Mouse (Mus musculus) embryonic facial prominence, embryonic 15.5 days (tissue): ENCODE measurements at regions not wholly inside any gene's neighbourhood (a gene's known extent, or its start where the extent isn't known, plus 50 kb on each side); places are given as distances from the start of the nearest gene placed in this dataset.

Experiments
- ATAC-seq: fragments of 200-750 bp; cut with Nextera tagmentation; 2 replicates; pipeline ENCODE4 v1.8.0; 2017; ENCODE audit warnings: low read depth, moderate TSS enrichment; ENCODE audit not compliant: insufficient number of reproducible peaks, low FRiP score, low TSS enrichment
- H3K27ac ChIP-seq: fragments of 300-500 bp; sonication (generic); replicated peaks from 2 replicates; pipeline ENCODE4 v1.5.1; 2015; ENCODE audit warnings: mild to moderate bottlenecking, inconsistent platforms
- H3K27me3 ChIP-seq: fragments of 300-500 bp; sonication (generic); 2 replicates; pipeline ENCODE4 v1.6.1; 2015; ENCODE audit warnings: inconsistent platforms
- H3K36me3 ChIP-seq: fragments of 300-500 bp; sonication (generic); 2 replicates; pipeline ENCODE4 v1.6.1; 2015; ENCODE audit warnings: mild to moderate bottlenecking, inconsistent platforms
- H3K4me1 ChIP-seq: fragments of 300-500 bp; sonication (generic); 2 replicates; pipeline ENCODE4 v1.6.1; 2015; ENCODE audit warnings: inconsistent platforms
- H3K4me2 ChIP-seq: fragments of 300-500 bp; sonication (generic); replicated peaks from 2 replicates; pipeline ENCODE4 v1.6.1; 2015; ENCODE audit warnings: mild to moderate bottlenecking, inconsistent platforms
- H3K4me3 ChIP-seq: fragments of 300-500 bp; sonication (generic); replicated peaks from 2 replicates; pipeline ENCODE4 v1.5.1; 2015; ENCODE audit warnings: mild to moderate bottlenecking, inconsistent platforms
- H3K9ac ChIP-seq: fragments of 300-500 bp; sonication (generic); 2 replicates; pipeline ENCODE4 v1.6.1; 2015; ENCODE audit warnings: inconsistent platforms
- H3K9me3 ChIP-seq: fragments of 300-500 bp; sonication (generic); replicated peaks from 2 replicates; pipeline ENCODE4 v1.6.1; 2016; ENCODE audit warnings: inconsistent platforms
- WGBS: fragments of 180-500 bp; shearing (Covaris S2); methylation state at CpG from one replicate; pipeline ENCODE4 v1.1.7; 2015; 5-methylcytosine and 5-hydroxymethylcytosine counted together

GRCm38 (mm10) chr14:100713592-100713991, 429.1 kb upstream of the Klf12 start:
- Histone ChIP-seq H3K4me2 (no peak overlapping the region), H3K27ac (no peak overlapping the region), H3K4me3 (no peak overlapping the region), H3K9ac (no peak overlapping the region), H3K4me1 (no peaks in the 10 kb centered on the region), H3K27me3 (no peaks in the 10 kb centered on the region), H3K36me3 (no peaks in the 10 kb centered on the region), H3K9me3 (no peaks in the 10 kb centered on the region)
- 85% methylated on average over 6 of the region's 6 CpGs for WGBS
- no peak for ATAC-seq

GRCm38 (mm10) chr14:100665361-100665955, 381.0 kb upstream of the Klf12 start:
- no peak for ATAC-seq
- no peak overlapping the region for H3K27ac ChIP-seq
- no peak overlapping the region for H3K4me2 ChIP-seq
- no peaks in the 10 kb centered on the region for H3K27me3 ChIP-seq
- no peaks in the 10 kb centered on the region for H3K9me3 ChIP-seq
- H3K4me3 ChIP-seq = no peak overlapping the region
- 49% methylated on average over 9 of the region's 9 CpGs for WGBS
- H3K4me1 ChIP-seq = no peaks in the 10 kb centered on the region
- no peak overlapping the region for H3K9ac ChIP-seq
- no peaks in the 10 kb centered on the region for H3K36me3 ChIP-seq

GRCm38 (mm10) chr14:100664180-100664579, 379.7 kb upstream of the Klf12 start:
- Histone ChIP-seq H3K9ac (no peak overlapping the region), H3K36me3 (no peaks in the 10 kb centered on the region), H3K27ac (no peak overlapping the region), H3K4me2 (no peak overlapping the region), H3K27me3 (no peaks in the 10 kb centered on the region), H3K4me1 (no peaks in the 10 kb centered on the region), H3K4me3 (no peak overlapping the region), H3K9me3 (no peaks in the 10 kb centered on the region)
- 71% methylated on average over 3 of the region's 3 CpGs for WGBS
- ATAC-seq = no peak

GRCm38 (mm10) chr14:100642076-100642475, 357.6 kb upstream of the Klf12 start:
- no peaks in the 10 kb centered on the region for H3K27me3 ChIP-seq
- H3K27ac ChIP-seq = no peak overlapping the region
- H3K4me1 ChIP-seq = no peaks in the 10 kb centered on the region
- H3K4me3 ChIP-seq = no peak overlapping the region
- H3K9me3 ChIP-seq = no peaks in the 10 kb centered on the region
- WGBS = 56% methylated on average over 2 of the region's 2 CpGs
- no peak for ATAC-seq
- no peak overlapping the region for H3K9ac ChIP-seq
- H3K36me3 ChIP-seq = no peaks in the 10 kb centered on the region
- H3K4me2 ChIP-seq = no peak overlapping the region

GRCm38 (mm10) chr14:100634521-100634920, 350.0 kb upstream of the Klf12 start:
- Histone ChIP-seq H3K4me3 (no peak overlapping the region), H3K4me2 (no peak overlapping the region), H3K9ac (no peak overlapping the region), H3K27ac (no peak overlapping the region), H3K4me1 (no peaks in the 10 kb centered on the region), H3K36me3 (no peaks in the 10 kb centered on the region), H3K27me3 (no peaks in the 10 kb centered on the region), H3K9me3 (no peaks in the 10 kb centered on the region)
- no peak for ATAC-seq
- WGBS = 79% methylated on average over 6 of the region's 6 CpGs

- WGBS = 37% methylated on average over 1 of the region's 1 CpGs
- Histone ChIP-seq H3K27me3 (no peaks in the 10 kb centered on the region), H3K27ac (no peak overlapping the region), H3K9me3 (no peaks in the 10 kb centered on the region), H3K9ac (no peak overlapping the region), H3K4me2 (no peak overlapping the region), H3K36me3 (no peaks in the 10 kb centered on the region), H3K4me3 (no peak overlapping the region), H3K4me1 (no peaks in the 10 kb centered on the region)
- ATAC-seq = no peak
These were observed 347.2 kb upstream of the Klf12 start for GRCm38 (mm10) chr14:100631676-100632075.

- H3K27me3 ChIP-seq = no peaks in the 10 kb centered on the region
- no peaks in the 10 kb centered on the region for H3K36me3 ChIP-seq
- no peaks in the 10 kb centered on the region for H3K9me3 ChIP-seq
- H3K27ac ChIP-seq = no peak overlapping the region
- no peak overlapping the region for H3K9ac ChIP-seq
- WGBS = 58% methylated on average over 6 of the region's 6 CpGs
- H3K4me1 ChIP-seq = no peaks in the 10 kb centered on the region
- no peak overlapping the region for H3K4me2 ChIP-seq
- no peak for ATAC-seq
- no peak overlapping the region for H3K4me3 ChIP-seq
These were observed 345.7 kb upstream of the Klf12 start for GRCm38 (mm10) chr14:100630197-100630596.

GRCm38 (mm10) chr14:100627523-100627922, 343.0 kb upstream of the Klf12 start:
- 32% methylated on average over 2 of the region's 2 CpGs for WGBS
- ATAC-seq = no peak

GRCm38 (mm10) chr14:100619656-100620030, 335.2 kb upstream of the Klf12 start:
- Histone ChIP-seq H3K4me3 (no peak overlapping the region), H3K36me3 (no peaks in the 10 kb centered on the region), H3K27me3 (no peaks in the 10 kb centered on the region), H3K4me1 (no peaks in the 10 kb centered on the region), H3K4me2 (no peak overlapping the region), H3K27ac (no peak overlapping the region), H3K9ac (no peak overlapping the region), H3K9me3 (no peaks in the 10 kb centered on the region)
- WGBS = 50% methylated on average over 1 of the region's 1 CpGs
- ATAC-seq = no peak; the same call in 1 of the 2 replicates

More at GRCm38 (mm10) chr14:100627523-100627922, 343.0 kb upstream of the Klf12 start:
- no peaks in the 10 kb centered on the region for H3K4me1 ChIP-seq
- no peak overlapping the region for H3K9ac ChIP-seq
- H3K4me3 ChIP-seq = no peak overlapping the region
- no peak overlapping the region for H3K27ac ChIP-seq
- no peaks in the 10 kb centered on the region for H3K9me3 ChIP-seq
- H3K27me3 ChIP-seq = no peaks in the 10 kb centered on the region
- no peak overlapping the region for H3K4me2 ChIP-seq
- no peaks in the 10 kb centered on the region for H3K36me3 ChIP-seq

- H3K4me3 ChIP-seq = no peak overlapping the region
- H3K27me3 ChIP-seq = no peaks in the 10 kb centered on the region
- H3K36me3 ChIP-seq = no peaks in the 10 kb centered on the region
- H3K4me2 ChIP-seq = no peak overlapping the region
- H3K4me1 ChIP-seq = no peaks in the 10 kb centered on the region
- WGBS = 35% methylated on average over 12 of the region's 12 CpGs
- peak; percentile 47; the same call in 1 of the 2 replicates for ATAC-seq
- H3K9me3 ChIP-seq = no peaks in the 10 kb centered on the region
- no peak overlapping the region for H3K27ac ChIP-seq
- no peak overlapping the region for H3K9ac ChIP-seq
These were observed 334.5 kb upstream of the Klf12 start for GRCm38 (mm10) chr14:100618793-100619655.

GRCm38 (mm10) chr14:100610017-100610760, 325.7 kb upstream of the Klf12 start:
- Histone ChIP-seq H3K9ac (no peak overlapping the region), H3K4me3 (no peak overlapping the region), H3K4me1 (no peaks in the 10 kb centered on the region), H3K4me2 (no peak overlapping the region), H3K27ac (no peak overlapping the region), H3K27me3 (no peaks in the 10 kb centered on the region), H3K36me3 (no peaks in the 10 kb centered on the region), H3K9me3 (no peaks in the 10 kb centered on the region)
- WGBS = 82% methylated on average over 1 of the region's 1 CpGs
- 0 out of 2 replicates have a peak, but pooled peaks have one; percentile 29 for ATAC-seq
